Comparison of ENCODE assay signal across 8 mouse cellular contexts in the genomic region with DNA sequence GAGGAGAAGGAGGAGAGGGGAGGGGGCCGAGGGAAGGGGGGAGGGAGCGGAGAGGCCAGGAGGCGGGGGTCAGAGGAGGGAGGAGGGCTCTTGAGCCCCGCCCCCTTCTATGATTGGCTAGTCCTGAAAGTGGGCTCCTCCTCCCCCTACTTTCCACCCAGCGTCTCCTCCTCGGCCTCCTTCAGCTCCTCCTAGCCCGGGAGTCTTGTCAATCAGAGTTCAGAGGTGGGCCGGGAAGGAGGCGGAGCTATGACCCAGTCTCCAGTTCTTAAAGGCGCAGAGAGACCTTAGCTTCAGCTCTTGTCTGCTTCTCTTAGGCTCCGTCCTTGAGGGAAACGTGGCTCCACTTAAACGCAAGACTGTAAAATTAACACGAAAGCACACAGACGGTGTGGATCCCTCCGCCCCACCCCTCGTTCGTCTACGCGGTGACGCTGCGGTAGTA. TPM values are rescaled to one million over a fixed set of nuclear protein-coding genes. Genes with fewer than 3 reads are reported as not detected.
DNase-seq lines count a peak whose midpoint lies in the region; ATAC-seq and TF ChIP-seq lines count a peak whose summit lies in the region.

No protein-coding gene starts in this region.

- H3K4me1 ChIP-seq in lung, embryonic 14.5 days (ENCODE audit: insufficient read depth): no peaks in the 10 kb centered on the region

- H3K9ac ChIP-seq in lung, embryonic 14.5 days: peak overlapping the region; percentile 45

- ATAC-seq in frontal cortex, adult (ENCODE audit: low TSS enrichment): peak; percentile 99
- peak; percentile 97 to 98 for ATAC-seq in hematopoietic stem cell, adult 5-6 weeks (replicated peaks in 1 of 2; ENCODE audit: insufficient read depth in 1 of 2, low FRiP score in 2 of 2, low TSS enrichment in 1 of 2, low read depth in 1 of 2, poor library complexity in 2 of 2, severe bottlenecking in 2 of 2)
- peak; percentile 98 for ATAC-seq in lung, embryonic 14.5 days (ENCODE audit: insufficient read depth)
- ATAC-seq in neutrophil, adult 5-6 weeks (ENCODE audit: extremely low read depth, insufficient number of reproducible peaks, low FRiP score, poor library complexity, severe bottlenecking): peak; percentile 99

- no peaks in the 10 kb centered on the region for H3K27me3 ChIP-seq in lung, embryonic 14.5 days (ENCODE audit: insufficient read depth, low read length)

- peak; percentile 99 for DNase-seq in NIH3T3 (ENCODE audit: low read depth)
- peak; percentile 99 for DNase-seq in cerebellum, adult 9-11 months
- DNase-seq in layer of hippocampus, adult 8-10 months (ENCODE audit: low spot score in 2 of 2): peak; percentile 96 to 98
- peak; percentile 99 for DNase-seq in lung, embryonic 14.5 days
- DNase-seq in testis, postnatal 14 days (ENCODE audit: low spot score): peak; percentile 97

- H3K4me2 ChIP-seq in lung, embryonic 14.5 days: peak overlapping the region; percentile 53

- no peak for TF ChIP-seq CTCF in lung, embryonic 14.5 days (IDR thresholded peaks at IDR 0.05; ENCODE audit: low read depth)

- H3K36me3 ChIP-seq in lung, embryonic 14.5 days (ENCODE audit: insufficient read depth): no peaks in the 10 kb centered on the region

- WGBS in lung, embryonic 14.5 days: under 1% methylated on average over 22 of the region's 22 CpGs

- peak overlapping the region; percentile 62 for H3K27ac ChIP-seq in lung, embryonic 14.5 days (ENCODE audit: low read depth)

- no peaks in the 10 kb centered on the region for H3K9me3 ChIP-seq in lung, embryonic 14.5 days (ENCODE audit: low read depth, low read length)

- peak overlapping the region; percentile 36 for H3K4me3 ChIP-seq in lung, embryonic 14.5 days (ENCODE audit: low read depth, low read length)

RNA-seq across cellular contexts. Expression of gene Pbx1, which starts 0.2 kb away (rescaled TPM):
- 35.1 and 44.5 TPM in 2 replicates for total RNA-seq in hematopoietic stem cell, adult 5-6 weeks (2017)
- 100 to 1,000 TPM; 117 to 134 (median 122) TPM for total RNA-seq in layer of hippocampus, adult 8-10 months (2022)
- 48.8 TPM in 2 replicates for polyA plus RNA-seq in lung, embryonic 14.5 days (2014; fragmentation: Nextera tagmentation; extraction: Ambion mirVana)
- 40.4 and 42.2 TPM in 2 replicates for total RNA-seq in neutrophil, adult 5-6 weeks (2017)

Comparison
In these comparisons a context has a peak if more than half of its experiments do, and no peak if none do; other contexts are left out.
1. Peak in every context shown above with its lines: DNase-seq, ATAC-seq, H3K4me3 ChIP-seq and H3K27ac ChIP-seq.